15 mouse cellular contexts compared by ENCODE assay signal in genomic region chr10:99555021-99555420, GRCm38 (mm10).
"Had no signal": no experiment of that assay in that cellular context is flagged by ENCODE, and none has a peak within 500 bp of the region (broad histone marks: within the 10 kb centered on the region; RNA-seq: fewer than 3 reads in every experiment).

No protein-coding gene starts in this region.

- H3K4me1 ChIP-seq: stomach, embryonic 15.5 days had no signal

- H3K27me3 ChIP-seq: neural tube, embryonic 15.5 days; stomach, embryonic 15.5 days had no signal

- H3K9me3 ChIP-seq: neural tube, embryonic 15.5 days; stomach, embryonic 15.5 days had no signal

- H3K4me3 ChIP-seq: neural tube, embryonic 15.5 days; stomach, embryonic 15.5 days had no signal

- DNase-seq: retina, postnatal 1 day; right cerebral cortex, adult 18-20 months; right cerebral cortex, postnatal 14 days; right cerebral cortex, postnatal 25 days; right cerebral cortex, postnatal 4 days; spleen, adult 18-20 months; thymus, adult 18-20 months; thymus, adult 2 months; thymus, postnatal 14 days; thymus, postnatal 25 days; thymus, postnatal 36 days; thymus, postnatal 4 days had no signal

- H3K9ac ChIP-seq: neural tube, embryonic 15.5 days; stomach, embryonic 15.5 days had no signal

- H3K36me3 ChIP-seq: neural tube, embryonic 15.5 days; stomach, embryonic 15.5 days had no signal

- H3K27ac ChIP-seq: neural tube, embryonic 15.5 days; stomach, embryonic 15.5 days; stomach, postnatal 0 days had no signal

- H3K4me2 ChIP-seq: neural tube, embryonic 15.5 days; stomach, embryonic 15.5 days had no signal
